Mouse (Mus musculus): ENCODE measurements around the gene Arhgap25. TPM values are rescaled to one million over a fixed set of nuclear protein-coding genes. Genes with fewer than 3 reads are reported as not detected.
"Not testable (repeated sequence)": the region's sequence is repeated elsewhere in the genome, so short reads cannot be mapped to it uniquely, and the experiment has no call there.

Arhgap25 gene
- total RNA-seq, 2 experiments from 2014 or later = 3.5 to 4.5 TPM

- no peak for DNase-seq (ENCODE audit: low spot score in 2 of 2)
Measured at GRCm38 (mm10) chr6:87503976-87504375, 29.1 kb downstream of the Arhgap25 start.

GRCm38 (mm10) chr6:87503536-87503935, 29.5 kb downstream of the Arhgap25 start:
- DNase-seq (ENCODE audit: low spot score in 2 of 2) = no peak

- DNase-seq (ENCODE audit: low spot score in 2 of 2) = no peak
Measured at GRCm38 (mm10) chr6:87502831-87503286, 30.2 kb downstream of the Arhgap25 start.

GRCm38 (mm10) chr6:87502411-87502810, 30.6 kb downstream of the Arhgap25 start:
- no peak for DNase-seq (ENCODE audit: low spot score in 2 of 2)

GRCm38 (mm10) chr6:87500696-87501095, 32.4 kb downstream of the Arhgap25 start:
- no peak for DNase-seq (ENCODE audit: low spot score in 2 of 2)

GRCm38 (mm10) chr6:87499791-87500190, 33.3 kb downstream of the Arhgap25 start:
- no peak for DNase-seq (ENCODE audit: low spot score in 2 of 2)

GRCm38 (mm10) chr6:87496143-87496542, 36.9 kb downstream of the Arhgap25 start:
- DNase-seq (ENCODE audit: low spot score in 2 of 2) = no peak

GRCm38 (mm10) chr6:87494339-87494738, 38.7 kb downstream of the Arhgap25 start:
- DNase-seq (ENCODE audit: low spot score in 2 of 2) = no peak

- DNase-seq (ENCODE audit: low spot score in 2 of 2) = no peak
Measured at GRCm38 (mm10) chr6:87487657-87488426, 45.2 kb downstream of the Arhgap25 start.

GRCm38 (mm10) chr6:87484806-87485205, 48.3 kb downstream of the Arhgap25 start:
- no peak for DNase-seq (ENCODE audit: low spot score in 2 of 2)

GRCm38 (mm10) chr6:87483900-87484289, 49.2 kb downstream of the Arhgap25 start:
- DNase-seq (ENCODE audit: low spot score in 2 of 2) = no peak

GRCm38 (mm10) chr6:87483224-87483899, 49.7 kb downstream of the Arhgap25 start:
- no peak for DNase-seq (ENCODE audit: low spot score in 2 of 2)

- DNase-seq (ENCODE audit: low spot score in 2 of 2) = no peak
Measured at GRCm38 (mm10) chr6:87479291-87479999, 53.6 kb downstream of the Arhgap25 start.

- DNase-seq (ENCODE audit: low spot score in 2 of 2) = no peak
Measured at GRCm38 (mm10) chr6:87478847-87479246, 54.2 kb downstream of the Arhgap25 start.

GRCm38 (mm10) chr6:87475223-87475622, 57.8 kb downstream of the Arhgap25 start:
- DNase-seq (ENCODE audit: low spot score in 2 of 2) = no peak

GRCm38 (mm10) chr6:87470098-87470497, 63.0 kb downstream of the Arhgap25 start:
- not testable (repeated sequence) for DNase-seq (ENCODE audit: low spot score in 2 of 2)

- DNase-seq (ENCODE audit: low spot score in 2 of 2) = no peak
Measured at GRCm38 (mm10) chr6:87468372-87468771, 64.7 kb downstream of the Arhgap25 start.

GRCm38 (mm10) chr6:87467373-87467772, 65.7 kb downstream of the Arhgap25 start:
- DNase-seq (ENCODE audit: low spot score in 2 of 2) = no peak

GRCm38 (mm10) chr6:87466221-87466620, 66.8 kb downstream of the Arhgap25 start:
- peak; percentile 68 to 70 for DNase-seq (ENCODE audit: low spot score in 2 of 2)

GRCm38 (mm10) chr6:87455507-87455906, 77.6 kb downstream of the Arhgap25 start:
- no peak for DNase-seq (ENCODE audit: low spot score in 2 of 2)

GRCm38 (mm10) chr6:87451771-87452170, 81.3 kb downstream of the Arhgap25 start:
- DNase-seq (ENCODE audit: low spot score in 2 of 2) = no peak

GRCm38 (mm10) chr6:87451016-87451415, 82.0 kb downstream of the Arhgap25 start:
- DNase-seq (ENCODE audit: low spot score in 2 of 2) = peak; percentile 23 to 26
